Mouse (Mus musculus) adipocyte (in vitro differentiated cells): ENCODE measurements around the gene Zfp385c.
A peak's percentile ranks its signal among the peaks of the same experiment; 100 is the strongest.
"Not testable (repeated sequence)": the region's sequence is repeated elsewhere in the genome, so short reads cannot be mapped to it uniquely, and the experiment has no call there.

Experiments
- DNase-seq: peaks from one replicate; pipeline ENCODE4 v3.0.0-alpha.2; 2016; ENCODE audit warnings: low spot score

The Zfp385c gene

GRCm38 (mm10) chr11:100625754-100626700 lies 66.2 kb downstream of the Zfp385c start:
- DNase-seq = no peak

DNA sequence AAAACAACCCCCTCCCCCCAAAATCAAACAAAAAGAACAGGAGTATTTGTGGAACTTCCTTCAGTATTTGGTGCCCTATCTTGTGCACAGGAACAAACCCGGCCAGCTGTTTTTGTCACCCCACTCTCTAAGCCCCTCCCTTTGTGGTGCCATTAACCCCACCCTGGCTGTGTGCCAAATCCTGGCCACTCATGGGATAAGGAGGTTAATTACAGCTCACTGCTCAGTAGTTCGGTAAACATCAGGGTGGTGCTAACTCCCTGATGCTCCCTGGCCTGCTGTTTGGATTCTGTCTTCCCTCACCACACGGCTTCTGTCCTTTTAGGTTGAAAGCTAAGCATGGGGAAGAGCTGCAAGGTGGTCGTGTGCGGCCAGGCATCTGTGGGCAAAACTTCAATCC lies 68.4 kb downstream of the Zfp385c start:
- peak; percentile 34 for DNase-seq

DNA sequence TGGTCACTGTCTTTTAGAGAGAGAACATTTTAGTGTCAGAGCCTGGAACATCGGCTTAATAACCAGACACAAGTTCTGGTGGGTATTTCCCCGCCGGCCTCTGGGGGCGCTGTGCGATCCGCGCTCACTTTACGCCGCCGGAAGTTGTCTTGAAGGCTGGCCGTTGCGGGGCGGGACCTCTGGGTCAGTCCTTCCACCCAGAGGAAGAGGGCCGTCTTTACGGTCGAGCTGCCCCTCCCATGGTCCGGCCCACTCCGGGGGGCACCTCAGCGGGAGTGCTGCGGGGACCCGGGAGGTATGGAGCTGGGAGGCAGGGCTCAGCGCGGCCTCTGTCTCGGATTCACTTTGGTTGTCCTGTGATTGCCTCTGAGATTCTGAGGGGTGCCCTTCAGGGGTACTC lies 69.5 kb downstream of the Zfp385c start:
- peak; percentile 93 for DNase-seq

DNA sequence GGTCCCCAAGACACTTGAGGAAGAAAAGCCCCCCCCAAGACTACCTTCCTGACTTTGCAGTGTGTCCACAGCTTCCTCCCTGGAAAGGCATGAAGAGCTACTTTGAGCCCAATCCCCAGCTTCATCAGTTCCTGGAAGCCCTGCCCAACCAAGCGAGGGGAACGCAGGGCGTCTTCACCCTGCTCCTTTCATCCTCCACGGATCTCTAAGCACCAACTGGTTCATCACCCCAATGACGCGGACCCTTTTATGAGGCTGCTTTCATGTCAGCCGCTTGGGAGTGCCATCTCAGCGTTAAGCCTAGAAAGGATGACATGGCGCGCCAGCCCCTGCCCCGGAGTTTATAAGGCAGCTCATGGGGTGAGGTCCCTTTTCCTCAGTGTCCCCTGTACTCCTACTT lies 72.3 kb downstream of the Zfp385c start, which contains the start of gene Dnajc7:
TSS of gene Dnajc7 (minus strand) at position 187 of the 400 bp plus-strand sequence.
- no peak for DNase-seq

GRCm38 (mm10) chr11:100619485-100619975 lies 72.7 kb downstream of the Zfp385c start:
- DNase-seq = peak; percentile 90

- peak; percentile 63 for DNase-seq
These were observed 73.3 kb downstream of the Zfp385c start, which contains the start of gene Nkiras2 for GRCm38 (mm10) chr11:100618761-100619484. Gene Nkiras2, plus strand, starts transcription at chr11:100619244.

DNA sequence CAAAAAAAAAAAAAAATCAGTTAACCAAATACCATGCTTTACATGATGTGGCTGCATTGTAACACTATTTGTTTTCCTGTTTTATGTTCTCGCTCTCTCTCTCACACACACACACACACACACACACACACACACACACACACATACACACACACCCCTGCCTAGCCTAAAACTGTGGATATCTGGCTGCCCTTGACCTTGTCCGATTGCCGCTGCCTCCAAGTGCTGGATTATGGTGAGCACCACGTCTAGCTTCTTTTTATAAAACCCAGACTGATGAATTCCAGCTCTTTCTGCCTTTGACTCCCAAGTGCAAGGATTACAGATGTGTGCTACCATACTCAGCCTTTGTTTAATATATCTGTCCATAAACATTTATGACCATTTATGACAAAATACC lies 74.8 kb downstream of the Zfp385c start:
- DNase-seq = no peak

DNA sequence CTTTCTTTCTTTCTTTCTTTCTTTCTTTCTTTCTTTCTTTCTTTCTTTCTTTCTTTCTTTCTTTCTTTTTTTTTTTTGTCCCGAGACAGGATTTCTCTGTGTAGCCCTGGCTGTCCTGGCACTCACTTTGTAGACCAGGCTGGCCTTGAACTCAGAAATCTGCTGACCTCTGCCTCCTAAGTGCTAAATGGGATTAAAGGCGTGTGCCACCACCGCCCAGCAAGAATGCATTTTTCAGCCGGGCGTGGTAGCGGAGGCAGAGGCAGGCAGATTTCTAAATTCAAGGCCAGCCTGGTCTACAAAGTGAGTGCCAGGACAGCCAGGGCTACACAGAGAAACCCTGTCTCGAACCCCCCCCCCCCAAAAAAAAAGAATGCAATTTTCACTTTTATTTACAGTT lies 75.4 kb downstream of the Zfp385c start:
- not testable (repeated sequence) for DNase-seq

DNA sequence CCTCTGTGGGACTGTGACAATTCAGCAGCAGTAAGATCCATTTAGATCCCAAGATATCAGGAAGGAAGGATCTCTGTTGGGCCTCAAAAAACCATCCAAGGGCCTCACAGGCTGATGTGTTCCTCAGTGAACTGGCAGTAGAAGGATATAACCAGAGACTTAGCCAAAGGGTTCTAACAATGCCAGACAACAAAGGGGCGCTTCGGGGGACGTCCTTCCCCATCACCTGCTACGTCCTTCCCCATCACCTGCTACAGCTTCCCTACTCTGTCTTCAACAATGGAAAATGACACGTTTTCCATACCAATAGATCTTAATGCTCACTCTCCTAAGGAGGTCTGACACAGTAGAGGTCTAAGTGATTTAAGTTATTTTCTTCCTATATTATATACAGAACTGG lies 75.9 kb downstream of the Zfp385c start:
- DNase-seq = no peak

DNA sequence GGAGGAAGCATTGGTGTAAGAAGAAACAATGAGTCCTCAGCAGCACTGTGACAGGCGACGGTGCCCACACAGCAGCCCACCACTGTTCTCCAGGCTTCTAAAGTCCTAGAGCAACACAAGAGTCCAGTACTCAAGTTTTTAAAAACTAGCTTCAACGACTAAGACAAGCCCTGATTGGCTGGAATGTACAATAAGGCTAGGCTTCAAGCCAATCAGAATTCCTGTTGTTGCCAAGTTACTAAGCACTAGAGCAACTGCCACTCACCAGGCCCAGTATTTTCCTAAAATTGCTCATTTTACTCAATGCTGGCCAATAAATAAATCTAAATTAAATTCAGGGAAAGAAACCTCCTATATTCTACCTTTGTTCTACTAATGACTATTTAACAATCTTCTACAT lies 79.0 kb downstream of the Zfp385c start:
- DNase-seq = peak; percentile 87

GRCm38 (mm10) chr11:100611627-100612026 lies 80.6 kb downstream of the Zfp385c start:
- no peak for DNase-seq

GRCm38 (mm10) chr11:100609997-100610680 lies 82.1 kb downstream of the Zfp385c start:
- DNase-seq = no peak

DNA sequence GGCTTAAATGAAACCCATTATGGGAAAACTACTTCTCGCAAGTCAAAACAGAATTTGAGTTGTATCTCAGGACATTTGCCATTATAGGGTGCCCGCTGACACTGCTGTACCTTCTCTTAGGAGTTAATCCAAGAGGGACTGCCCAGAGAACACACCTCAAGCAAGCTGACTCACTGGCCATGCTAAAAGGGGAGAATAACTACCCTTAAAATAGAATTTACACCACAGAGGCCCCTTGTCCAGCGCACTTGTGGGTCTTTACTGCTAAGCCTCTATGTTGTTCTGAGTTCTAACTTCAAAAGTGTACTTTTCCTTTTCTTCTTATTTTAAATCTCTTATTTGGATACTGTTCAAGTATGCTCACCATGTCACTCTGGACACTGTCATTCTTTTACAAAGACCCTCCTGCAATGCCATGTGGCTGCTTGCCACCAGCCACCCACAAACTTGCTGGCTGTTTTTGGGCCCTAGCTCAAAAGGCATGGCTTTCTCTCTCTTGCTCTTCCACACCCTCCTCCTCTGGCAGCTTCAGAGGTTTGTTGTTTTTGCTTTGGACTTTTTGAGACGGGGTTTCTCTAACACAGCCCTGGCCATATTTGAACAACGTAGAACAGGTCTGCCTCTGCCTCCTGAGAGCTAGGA lies 82.8 kb downstream of the Zfp385c start:
- DNase-seq = no peak

- DNase-seq = no peak
These were observed 83.5 kb downstream of the Zfp385c start for GRCm38 (mm10) chr11:100608796-100609195.

GRCm38 (mm10) chr11:100607121-100607520 lies 85.1 kb downstream of the Zfp385c start:
- DNase-seq = no peak

DNA sequence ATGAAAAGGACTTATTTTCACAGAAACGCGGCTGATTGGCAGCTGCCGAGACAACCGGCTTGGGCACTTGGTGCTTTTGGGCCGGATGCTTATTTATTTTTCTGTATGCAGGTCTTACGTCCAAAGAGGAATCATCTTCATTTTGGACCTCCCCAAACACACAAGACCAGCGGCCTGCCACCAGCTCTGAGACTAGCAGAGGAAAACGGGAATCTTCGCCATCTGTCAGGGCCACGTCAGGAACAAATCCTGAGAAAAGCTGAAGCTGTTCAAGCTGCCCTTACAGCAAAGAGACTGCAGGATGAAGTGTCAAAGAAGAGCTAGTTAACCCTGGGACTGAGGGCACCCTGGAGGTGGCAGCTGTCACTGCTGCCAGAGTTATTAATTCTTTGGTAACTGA lies 86.8 kb downstream of the Zfp385c start:
- no peak for DNase-seq

GRCm38 (mm10) chr11:100604321-100605005 lies 87.8 kb downstream of the Zfp385c start:
- peak; percentile 35 for DNase-seq

DNA sequence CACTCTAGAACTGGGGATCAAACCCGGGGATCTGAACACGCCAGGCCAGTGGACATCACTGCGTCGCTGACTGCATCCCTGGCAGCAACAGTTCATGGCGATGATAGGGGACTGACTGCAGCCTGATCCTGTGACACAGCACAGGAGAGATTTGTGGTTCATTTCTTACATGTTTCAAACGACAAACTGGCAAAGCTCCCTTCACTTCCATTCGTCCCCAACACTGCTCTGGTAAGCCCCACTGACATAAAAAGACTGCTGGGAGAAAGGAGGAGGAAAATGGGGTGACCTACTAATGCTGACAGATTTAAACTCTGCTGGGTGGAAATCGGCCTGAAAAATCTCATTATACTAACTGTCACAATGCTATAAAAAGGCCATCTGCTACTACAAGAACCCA lies 88.4 kb downstream of the Zfp385c start:
- DNase-seq = no peak

DNA sequence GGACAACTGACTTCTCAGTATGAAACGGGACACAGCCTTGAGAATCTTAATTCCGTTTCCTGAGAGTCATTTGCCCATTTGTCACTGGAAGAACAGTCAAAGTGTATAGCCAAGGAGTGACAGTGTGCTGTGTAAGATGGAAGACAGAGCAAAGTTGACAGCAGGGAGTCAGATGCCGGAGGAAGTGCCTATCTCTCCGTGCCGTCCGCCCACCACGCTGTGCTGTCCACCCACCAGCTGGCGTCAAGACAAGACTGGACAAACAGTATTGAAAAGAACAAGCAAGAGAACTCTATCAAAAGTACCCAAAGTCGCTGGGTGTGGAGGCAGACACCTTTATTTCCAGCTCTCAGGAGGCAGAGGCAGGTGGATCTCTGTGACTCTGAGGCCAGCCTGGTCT lies 89.1 kb downstream of the Zfp385c start:
- DNase-seq = no peak

DNA sequence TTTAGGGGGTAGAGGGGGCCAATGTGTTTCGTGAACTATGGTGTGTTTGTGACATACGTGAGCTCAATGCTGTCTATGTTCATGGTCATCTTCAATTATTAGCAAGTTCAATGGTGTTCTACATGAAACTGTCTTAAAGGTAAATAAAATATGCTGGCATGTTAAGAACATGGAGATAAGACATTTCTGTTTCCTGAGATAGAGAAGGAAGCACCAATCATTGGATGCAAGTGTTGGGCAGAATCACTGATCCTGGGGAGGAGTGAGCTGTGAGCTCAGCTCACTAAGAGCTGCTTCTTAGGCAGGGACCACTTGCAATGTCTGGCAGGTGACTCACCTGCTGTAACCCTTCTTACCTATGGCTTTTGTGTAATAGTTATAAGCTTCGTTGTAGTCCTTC lies 90.9 kb downstream of the Zfp385c start:
- no peak for DNase-seq

- DNase-seq = no peak
These were observed 94.2 kb downstream of the Zfp385c start for GRCm38 (mm10) chr11:100598074-100598473.
